Mouse (Mus musculus) E14TG2a.4 (cell line): ENCODE measurements at regions not wholly inside any gene's neighbourhood (a gene's known extent, or its start where the extent isn't known, plus 50 kb on each side); places are given as distances from the start of the nearest gene placed in this dataset.

Experiments
- CTCF ChIP-seq: conservative IDR thresholded peaks from 2 replicates; pipeline ENCODE4 v1.5.1; 2014; ENCODE audit warnings: low read length
- NANOG ChIP-seq: IDR thresholded peaks from 2 replicates; pipeline ENCODE4 v1.6.1; 2014; ENCODE audit warnings: borderline replicate concordance, low read length, mixed read lengths

DNA sequence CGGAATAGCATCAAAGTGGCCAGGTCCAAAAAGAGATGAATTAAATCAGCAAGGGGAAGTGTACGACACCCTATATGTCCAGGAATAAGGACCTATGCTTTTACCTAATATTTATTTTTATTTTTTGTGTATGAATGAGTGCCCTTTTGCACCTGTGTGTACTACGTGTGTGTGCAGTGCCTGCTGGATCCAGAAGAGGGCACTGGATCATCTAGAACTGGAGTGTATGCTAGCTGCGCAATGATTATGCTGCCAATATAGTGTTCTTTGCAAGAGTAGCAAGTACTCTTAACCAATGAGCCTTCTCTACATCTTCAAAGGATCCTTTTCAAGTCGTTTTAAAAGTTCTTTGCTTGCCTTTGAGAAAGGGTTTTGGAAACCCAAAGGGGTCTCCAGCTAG is 2034.4 kb upstream of the Tenm3 start:
- TF ChIP-seq CTCF (peak; percentile 60), NANOG (no peak)
